Mouse (Mus musculus) intestine, embryonic 14.5 days (tissue): ENCODE measurements around the gene Bcl6b. TPM values are rescaled to one million over a fixed set of nuclear protein-coding genes. Genes with fewer than 3 reads are reported as not detected.

Source experiments
- ATAC-seq: fragments of 200-750 bp; cut with Nextera tagmentation; replicated peaks from 2 replicates; pipeline ENCODE4 v1.8.0; 2017; ENCODE audit warnings: low read depth, moderate number of reproducible peaks, moderate TSS enrichment, moderate library complexity; ENCODE audit not compliant: low FRiP score, low TSS enrichment
- DNase-seq: peaks from one replicate; pipeline ENCODE4 v3.0.0-alpha.2; 2018; ENCODE audit warnings: low spot score
- H3K27ac ChIP-seq: fragments of 300-500 bp; sonication (generic); 2 replicates; pipeline ENCODE4 v1.5.1; 2014; ENCODE audit warnings: low read depth, mild to moderate bottlenecking, control low read depth
- H3K27me3 ChIP-seq: fragments of 300-500 bp; sonication (generic); replicated peaks from 2 replicates; pipeline ENCODE4 v1.6.1; 2014; ENCODE audit warnings: low read length, control low read depth; ENCODE audit not compliant: control insufficient read depth, insufficient read depth
- H3K36me3 ChIP-seq: fragments of 300-500 bp; sonication (generic); 2 replicates; pipeline ENCODE4 v1.6.1; 2014; ENCODE audit warnings: low read length, control low read depth; ENCODE audit not compliant: control insufficient read depth, insufficient read depth
- H3K4me1 ChIP-seq: fragments of 300-500 bp; sonication (generic); replicated peaks from 2 replicates; pipeline ENCODE4 v1.6.1; 2014; ENCODE audit warnings: low read length, control low read depth, mixed read lengths; ENCODE audit not compliant: control insufficient read depth, insufficient read depth
- H3K4me2 ChIP-seq: fragments of 300-500 bp; sonication (generic); 2 replicates; pipeline ENCODE4 v1.6.1; 2014; ENCODE audit warnings: low read length
- H3K4me3 ChIP-seq: fragments of 300-500 bp; sonication (generic); 2 replicates; pipeline ENCODE4 v1.5.1; 2014; ENCODE audit warnings: low read depth, low read length, control low read depth, mixed read lengths
- H3K9ac ChIP-seq: fragments of 300-500 bp; sonication (generic); 2 replicates; pipeline ENCODE4 v1.6.1; 2014; ENCODE audit warnings: mild to moderate bottlenecking, low read length
- H3K9me3 ChIP-seq: fragments of 300-500 bp; sonication (generic); 2 replicates; pipeline ENCODE4 v1.6.1; 2016; ENCODE audit warnings: low read length, control low read depth; ENCODE audit not compliant: control insufficient read depth
- WGBS: fragments of 180-500 bp; shearing (Covaris S2); extraction: QIAGEN DNeasy Blood & Tissue Kit; methylation state at CpG from one replicate; pipeline ENCODE4 v1.1.7; 2014; 5-methylcytosine and 5-hydroxymethylcytosine counted together
- polyA plus RNA-seq: library from polyadenylated mRNA; unstranded; fragments of >200 nt; fragmentation: Nextera tagmentation; extraction: Ambion mirVana; gene quantifications from 2 replicates; pipeline ENCODE4 v1.2.1, GENCODE M21; 2014

The Bcl6b gene
- polyA plus RNA-seq, 1 experiment from 2014 or later, result 12.2 TPM

DNA sequence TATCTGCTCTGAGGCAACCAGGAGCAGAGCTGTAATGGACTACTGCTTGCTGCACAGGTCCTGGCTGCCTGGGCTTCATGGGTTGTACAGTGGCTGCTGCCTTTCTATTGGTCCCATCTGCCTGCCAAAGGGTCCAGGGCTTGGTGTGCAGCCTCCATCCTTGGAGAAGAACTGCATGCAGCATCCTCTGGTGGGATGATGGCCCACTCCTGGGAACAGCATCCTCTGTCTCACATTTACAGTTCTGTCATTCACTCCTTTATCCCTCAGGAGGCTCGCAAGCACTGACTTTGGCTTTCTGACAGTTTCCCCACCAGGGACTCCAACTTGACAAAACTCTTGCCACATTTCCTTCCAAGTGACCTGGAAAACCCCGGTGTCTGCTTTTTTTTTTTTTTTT is 22.8 kb downstream of the Bcl6b start:
- 81% methylated on average over 2 of the region's 2 CpGs for WGBS
- DNase-seq, result no peak
- no peak for ATAC-seq

GRCm38 (mm10) chr11:70201691-70202090 is 27.9 kb downstream of the Bcl6b start:
- Histone ChIP-seq H3K4me3 (no peak overlapping the region), H3K4me2 (no peak overlapping the region), H3K9me3 (no peaks in the 10 kb centered on the region), H3K36me3 (no peaks in the 10 kb centered on the region), H3K4me1 (no peaks in the 10 kb centered on the region), H3K27me3 (no peaks in the 10 kb centered on the region), H3K27ac (no peak overlapping the region), H3K9ac (no peak overlapping the region)
- ATAC-seq (no peak), DNase-seq (peak; percentile 91)
- 38% methylated on average over 5 of the region's 5 CpGs for WGBS

More for the DNA sequence above, 22.8 kb downstream of the Bcl6b start:
- no peaks in the 10 kb centered on the region for H3K36me3 ChIP-seq
- no peak overlapping the region for H3K27ac ChIP-seq
- no peak overlapping the region for H3K4me3 ChIP-seq
- no peak overlapping the region for H3K9ac ChIP-seq
- H3K4me2 ChIP-seq, result no peak overlapping the region
- no peaks in the 10 kb centered on the region for H3K4me1 ChIP-seq
- H3K27me3 ChIP-seq, result no peaks in the 10 kb centered on the region
- no peaks in the 10 kb centered on the region for H3K9me3 ChIP-seq

GRCm38 (mm10) chr11:70200036-70200608 is 29.5 kb downstream of the Bcl6b start:
- DNase-seq (no peak), ATAC-seq (no peak)
- Histone ChIP-seq H3K4me2 (no peak overlapping the region), H3K36me3 (no peaks in the 10 kb centered on the region), H3K4me3 (no peak overlapping the region), H3K27me3 (no peaks in the 10 kb centered on the region), H3K27ac (no peak overlapping the region), H3K4me1 (no peaks in the 10 kb centered on the region), H3K9ac (no peak overlapping the region), H3K9me3 (no peaks in the 10 kb centered on the region)
- WGBS, result 86% methylated on average over 5 of the region's 5 CpGs

DNA sequence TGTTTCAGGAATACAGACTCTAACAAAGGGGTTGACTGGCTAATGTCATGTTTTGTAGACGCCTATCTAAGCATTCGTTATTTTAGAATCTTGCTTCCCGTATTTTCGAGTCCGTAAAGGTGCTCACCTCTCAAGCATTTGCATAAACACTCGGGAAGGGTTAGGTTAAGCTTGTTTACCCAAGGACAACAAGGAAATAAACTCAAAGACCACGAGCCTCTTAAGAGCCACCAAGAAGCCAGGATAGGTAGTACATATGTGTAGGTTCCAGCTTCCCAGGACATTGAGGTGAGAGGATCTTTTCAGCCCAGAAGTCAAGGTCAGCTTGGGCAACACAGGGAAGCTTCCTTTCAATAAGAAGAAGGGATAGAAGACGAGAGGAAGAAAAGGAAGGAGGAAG is 30.5 kb downstream of the Bcl6b start:
- Histone ChIP-seq H3K4me2 (no peak overlapping the region), H3K9me3 (no peaks in the 10 kb centered on the region), H3K9ac (no peak overlapping the region), H3K4me1 (peaks cover under 1% of the 10 kb centered on the region; the same call in 1 of the 2 replicates), H3K4me3 (no peak overlapping the region), H3K27ac (no peak overlapping the region), H3K27me3 (no peaks in the 10 kb centered on the region), H3K36me3 (no peaks in the 10 kb centered on the region)
- ATAC-seq (no peak), DNase-seq (no peak)
- WGBS, result 71% methylated on average over 8 of the region's 8 CpGs

- Histone ChIP-seq H3K27ac (no peak overlapping the region), H3K4me2 (no peak overlapping the region), H3K4me3 (no peak overlapping the region), H3K9ac (no peak overlapping the region), H3K36me3 (no peaks in the 10 kb centered on the region), H3K9me3 (no peaks in the 10 kb centered on the region), H3K27me3 (no peaks in the 10 kb centered on the region), H3K4me1 (peaks cover 7% of the 10 kb centered on the region; the same call in 1 of the 2 replicates)
- WGBS, result 81% methylated on average over 3 of the region's 3 CpGs
- DNase-seq (no peak), ATAC-seq (no peak)
Observed at GRCm38 (mm10) chr11:70198332-70198731, 31.3 kb downstream of the Bcl6b start.

DNA sequence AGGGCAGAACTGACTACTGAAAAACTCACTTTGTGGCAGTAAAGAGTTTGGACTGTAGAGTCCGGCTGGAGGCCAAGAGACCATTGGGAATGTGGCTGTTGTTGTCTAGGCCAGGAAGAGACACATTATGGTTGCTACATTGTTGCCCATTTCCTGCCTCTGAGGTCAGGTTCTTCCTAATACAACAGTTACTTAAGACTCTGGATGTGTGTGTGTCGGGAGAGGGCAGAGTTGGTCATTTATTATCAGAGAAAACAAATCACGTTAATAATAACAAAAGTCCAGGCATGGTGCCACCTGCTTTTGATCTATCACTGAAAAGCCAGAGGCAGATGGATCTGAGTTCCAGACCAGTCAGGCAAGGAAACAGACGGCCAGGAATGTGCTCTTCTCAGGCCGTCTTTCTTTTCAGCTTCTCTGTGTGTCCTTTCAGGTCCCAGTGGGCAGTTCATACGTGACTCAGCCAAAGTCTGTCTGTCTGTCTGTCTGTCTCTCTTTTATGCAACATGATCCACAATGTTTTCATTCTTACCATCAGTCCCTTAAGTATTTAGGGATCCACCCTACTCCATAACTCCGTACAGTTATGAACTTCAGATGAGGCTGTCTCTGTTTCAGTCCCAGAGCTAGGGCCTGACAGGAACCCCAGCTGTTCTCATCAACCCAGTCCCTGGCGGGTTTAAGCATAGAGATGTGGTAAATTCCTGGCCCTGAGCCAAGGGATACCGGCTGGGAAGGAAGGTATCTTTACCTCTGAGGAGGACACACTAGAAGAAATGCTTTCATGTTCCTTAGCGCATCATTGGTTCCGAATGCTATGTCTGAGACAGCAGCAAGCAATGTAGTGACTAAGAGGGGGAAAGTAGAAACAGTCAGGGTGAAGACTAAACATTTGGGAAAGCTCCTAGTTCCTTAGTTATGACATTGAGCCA is 36.0 kb downstream of the Bcl6b start:
- WGBS, result 39% methylated on average over 11 of the region's 11 CpGs
- Histone ChIP-seq H3K9me3 (no peaks in the 10 kb centered on the region), H3K4me1 (peaks cover 8% of the 10 kb centered on the region; the same call in 1 of the 2 replicates), H3K4me3 (no peak overlapping the region), H3K36me3 (no peaks in the 10 kb centered on the region), H3K27ac (peak overlapping the region; percentile 22; the same call in 1 of the 2 replicates), H3K9ac (no peak overlapping the region), H3K4me2 (no peak overlapping the region), H3K27me3 (no peaks in the 10 kb centered on the region)
- DNase-seq (no peak), ATAC-seq (no peak)

- 75% methylated on average over 4 of the region's 4 CpGs for WGBS
- Histone ChIP-seq H3K9ac (no peak overlapping the region), H3K27me3 (no peaks in the 10 kb centered on the region), H3K4me1 (peaks cover 8% of the 10 kb centered on the region; the same call in 1 of the 2 replicates), H3K9me3 (no peaks in the 10 kb centered on the region), H3K4me2 (no peak overlapping the region), H3K4me3 (no peak overlapping the region), H3K36me3 (no peaks in the 10 kb centered on the region), H3K27ac (no peak overlapping the region)
- DNase-seq (no peak), ATAC-seq (no peak)
Observed at GRCm38 (mm10) chr11:70192157-70192556, 37.4 kb downstream of the Bcl6b start.

- Histone ChIP-seq H3K9ac (no peak overlapping the region), H3K27me3 (no peaks in the 10 kb centered on the region), H3K4me1 (peaks cover 8% of the 10 kb centered on the region; the same call in 1 of the 2 replicates), H3K9me3 (no peaks in the 10 kb centered on the region), H3K27ac (no peak overlapping the region), H3K36me3 (no peaks in the 10 kb centered on the region), H3K4me2 (no peak overlapping the region), H3K4me3 (no peak overlapping the region)
- 73% methylated on average over 6 of the region's 6 CpGs for WGBS
- ATAC-seq, result no peak
- no peak for DNase-seq
Observed at GRCm38 (mm10) chr11:70191188-70191587, 38.4 kb downstream of the Bcl6b start.
